Mouse (Mus musculus) heart, embryonic 12.5 days (tissue): ENCODE measurements around the gene Arhgef16. TPM values are rescaled to one million over a fixed set of nuclear protein-coding genes. Genes with fewer than 3 reads are reported as not detected.

Experiments
- ATAC-seq: fragments of 200-750 bp; cut with Nextera tagmentation; 2 replicates; pipeline ENCODE4 v1.8.0; 2017; ENCODE audit warnings: moderate TSS enrichment, moderate library complexity; ENCODE audit not compliant: insufficient number of reproducible peaks, low FRiP score
- H3K27ac ChIP-seq: fragments of 300-500 bp; sonication (generic); 2 replicates; pipeline ENCODE4 v1.5.1; 2016; ENCODE audit warnings: mild to moderate bottlenecking, moderate library complexity; ENCODE audit not compliant: poor library complexity, severe bottlenecking
- H3K27me3 ChIP-seq: fragments of 300-500 bp; sonication (generic); replicated peaks from 2 replicates; pipeline ENCODE4 v1.6.1; 2016; ENCODE audit warnings: mild to moderate bottlenecking, moderate library complexity
- H3K36me3 ChIP-seq: fragments of 300-500 bp; sonication (generic); 2 replicates; pipeline ENCODE4 v1.6.1; 2016; ENCODE audit warnings: mild to moderate bottlenecking, moderate library complexity
- H3K4me1 ChIP-seq: fragments of 300-500 bp; sonication (generic); replicated peaks from 2 replicates; pipeline ENCODE4 v1.6.1; 2016; ENCODE audit warnings: mild to moderate bottlenecking
- H3K4me2 ChIP-seq: fragments of 300-500 bp; sonication (generic); 2 replicates; pipeline ENCODE4 v1.6.1; 2016; ENCODE audit warnings: mild to moderate bottlenecking, moderate library complexity
- H3K4me3 ChIP-seq: fragments of 300-500 bp; sonication (generic); 2 replicates; pipeline ENCODE4 v1.5.1; 2016; ENCODE audit warnings: mild to moderate bottlenecking
- H3K9ac ChIP-seq: fragments of 300-500 bp; sonication (generic); 2 replicates; pipeline ENCODE4 v1.6.1; 2016; ENCODE audit warnings: mild to moderate bottlenecking, moderate library complexity
- H3K9me3 ChIP-seq: fragments of 300-500 bp; sonication (generic); replicated peaks from 2 replicates; pipeline ENCODE4 v1.6.1; 2016; ENCODE audit warnings: mild to moderate bottlenecking, moderate library complexity
- WGBS: fragments of 180-500 bp; shearing (Covaris S2); methylation state at CpG from one replicate; pipeline ENCODE4 v1.1.7; 2016; 5-methylcytosine and 5-hydroxymethylcytosine counted together
- polyA plus RNA-seq: library from polyadenylated mRNA; unstranded; fragments of >200 nt; fragmentation: Nextera tagmentation; extraction: Ambion mirVana; gene quantifications from 2 replicates; pipeline ENCODE4 v1.2.1, GENCODE M21; 2016

The Arhgef16 gene
- polyA plus RNA-seq, 1 experiment from 2014 or later = 1.8 TPM

DNA sequence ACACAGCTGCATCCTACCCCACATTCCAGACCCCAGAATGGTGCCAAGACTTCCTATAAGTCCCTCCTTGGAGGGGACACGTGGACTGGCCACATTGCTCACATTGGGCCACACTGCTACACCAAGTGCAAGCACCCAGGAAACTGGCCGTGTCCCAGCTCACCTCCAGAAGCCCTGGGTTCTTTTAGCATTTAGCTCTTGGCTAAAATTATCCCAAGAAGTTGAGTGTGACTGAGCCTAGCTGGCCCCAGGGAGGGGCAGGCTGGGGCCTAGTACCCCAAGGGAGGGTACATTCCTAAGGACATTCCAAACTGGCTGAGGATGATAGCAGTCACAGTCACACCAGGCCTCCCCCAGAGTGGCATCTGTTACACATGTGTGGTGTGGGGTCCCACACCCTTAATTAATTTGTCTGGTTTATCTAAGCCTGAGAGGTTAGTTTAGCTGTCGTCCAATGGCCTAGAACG, 7.7 kb downstream of the Arhgef16 start:
- H3K4me3 ChIP-seq = no peak overlapping the region
- H3K36me3 ChIP-seq = no peaks in the 10 kb centered on the region
- ATAC-seq = no peak
- H3K4me1 ChIP-seq = peaks cover 27% of the 10 kb centered on the region
- peaks cover 17% of the 10 kb centered on the region for H3K27me3 ChIP-seq
- H3K9ac ChIP-seq = no peak overlapping the region
- H3K27ac ChIP-seq = peak overlapping the region; percentile 30; the same call in 1 of the 2 replicates
- WGBS = 26% methylated on average over 4 of the region's 4 CpGs
- no peaks in the 10 kb centered on the region for H3K9me3 ChIP-seq
- no peak overlapping the region for H3K4me2 ChIP-seq

DNA sequence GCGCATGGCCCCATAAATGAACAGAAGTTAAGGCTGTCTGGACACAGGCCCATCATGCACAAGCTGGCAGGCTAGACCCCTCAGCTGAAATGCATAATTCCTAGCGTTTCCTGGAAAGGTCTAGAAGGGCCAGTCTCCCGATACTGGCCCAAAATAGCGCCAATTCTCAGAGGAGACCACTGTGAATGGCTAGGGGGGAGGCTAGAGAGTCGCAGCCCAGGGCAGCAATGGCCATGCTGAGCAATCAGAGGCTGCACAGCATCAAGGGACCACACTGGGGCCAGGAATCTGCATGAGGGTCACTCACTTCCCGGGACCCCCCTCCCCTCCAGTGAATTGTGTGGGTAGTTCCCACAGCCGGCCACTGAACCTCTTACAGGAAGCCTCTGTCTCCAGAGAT, 17.8 kb downstream of the Arhgef16 start:
- no peak for ATAC-seq
- Histone ChIP-seq H3K36me3 (no peaks in the 10 kb centered on the region), H3K27me3 (0 out of 2 replicates have a peak, but pooled peaks cover 4% of the 10 kb centered on the region)

DNA sequence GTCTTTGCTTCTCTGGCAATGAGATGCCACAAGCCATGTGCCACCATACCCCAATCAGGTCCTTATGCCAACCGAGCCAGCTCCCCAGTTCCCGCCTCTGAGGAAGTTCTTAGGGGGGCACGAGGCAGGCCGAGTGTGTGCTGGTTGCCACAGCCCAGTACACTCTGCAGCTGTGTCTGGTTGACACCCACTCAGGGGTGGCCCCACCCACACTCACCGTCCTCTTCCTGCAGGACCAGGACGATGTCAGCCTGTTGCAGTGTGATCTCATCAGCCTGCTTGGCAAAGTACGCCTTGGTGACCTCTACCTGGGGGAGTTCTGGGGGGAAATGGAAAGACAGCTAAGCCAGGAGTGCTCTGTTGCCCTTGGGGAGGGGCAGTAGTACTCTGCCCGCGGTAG, 22.0 kb downstream of the Arhgef16 start:
- WGBS = 64% methylated on average over 9 of the region's 9 CpGs
- ATAC-seq = no peak
- 0 out of 2 replicates have a peak, but pooled peaks cover 5% of the 10 kb centered on the region for H3K4me1 ChIP-seq
- no peak overlapping the region for H3K9ac ChIP-seq
- no peak overlapping the region for H3K4me2 ChIP-seq
- H3K36me3 ChIP-seq = peaks cover 4% of the 10 kb centered on the region; the same call in 1 of the 2 replicates
- H3K4me3 ChIP-seq = no peak overlapping the region
- no peaks in the 10 kb centered on the region for H3K9me3 ChIP-seq
- no peaks in the 10 kb centered on the region for H3K27me3 ChIP-seq
- no peak overlapping the region for H3K27ac ChIP-seq

More for the DNA sequence above, 17.8 kb downstream of the Arhgef16 start:
- Histone ChIP-seq H3K27ac (no peak overlapping the region), H3K9ac (no peak overlapping the region), H3K4me1 (0 out of 2 replicates have a peak, but pooled peaks cover 5% of the 10 kb centered on the region), H3K4me3 (no peak overlapping the region), H3K4me2 (no peak overlapping the region), H3K9me3 (no peaks in the 10 kb centered on the region)
- WGBS = 67% methylated on average over 7 of the region's 7 CpGs

DNA sequence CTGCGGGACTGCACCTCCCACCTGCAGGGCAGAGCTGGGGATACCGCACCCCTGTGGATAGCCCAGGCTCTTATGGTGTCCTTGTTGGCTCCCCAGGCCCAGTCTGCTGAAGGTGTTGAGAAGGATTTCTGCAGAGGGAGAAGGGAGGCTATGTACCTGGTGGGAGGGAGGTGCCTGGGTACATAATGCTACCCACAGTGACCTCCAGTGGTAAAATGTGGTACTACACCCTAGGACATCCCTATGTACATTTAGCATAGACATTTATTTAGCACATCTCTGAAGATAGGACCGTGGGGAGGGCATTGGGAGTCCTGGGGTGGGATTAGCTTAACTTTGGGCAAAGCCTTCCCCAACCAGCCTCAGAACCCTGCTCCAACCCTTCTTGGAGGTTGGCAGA, 28.5 kb downstream of the Arhgef16 start:
- no peaks in the 10 kb centered on the region for H3K4me1 ChIP-seq
- H3K27ac ChIP-seq = no peak overlapping the region
- peaks cover 5% of the 10 kb centered on the region; the same call in 1 of the 2 replicates for H3K36me3 ChIP-seq
- no peak overlapping the region for H3K4me2 ChIP-seq
- H3K4me3 ChIP-seq = no peak overlapping the region
- H3K9me3 ChIP-seq = no peaks in the 10 kb centered on the region
- ATAC-seq = no peak
- 47% methylated on average over 3 of the region's 3 CpGs for WGBS
- H3K9ac ChIP-seq = no peak overlapping the region
- peaks cover 4% of the 10 kb centered on the region; the same call in 1 of the 2 replicates for H3K27me3 ChIP-seq

DNA sequence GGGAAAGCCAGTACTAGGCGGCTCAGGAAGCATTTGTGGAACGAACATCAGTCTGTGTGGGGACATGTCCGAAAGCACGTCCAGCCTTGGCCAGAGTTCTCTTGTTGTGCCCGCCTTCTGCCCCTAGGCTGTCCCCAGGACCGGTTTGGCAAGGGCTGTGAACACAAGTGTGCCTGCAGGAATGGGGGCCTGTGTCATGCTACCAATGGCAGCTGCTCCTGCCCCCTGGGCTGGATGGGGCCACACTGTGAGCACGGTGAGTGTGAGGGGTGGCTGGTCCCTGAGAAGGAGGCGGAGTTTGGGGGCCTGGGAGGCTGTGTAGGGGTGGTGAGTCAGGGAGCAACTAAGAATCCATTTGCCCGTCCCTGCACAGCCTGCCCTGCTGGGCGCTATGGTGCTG, 32.0 kb downstream of the Arhgef16 start:
- Histone ChIP-seq H3K27me3 (peaks cover 4% of the 10 kb centered on the region; the same call in 1 of the 2 replicates), H3K9ac (no peak overlapping the region), H3K4me3 (no peak overlapping the region), H3K36me3 (peaks cover 2% of the 10 kb centered on the region; the same call in 1 of the 2 replicates), H3K9me3 (no peaks in the 10 kb centered on the region), H3K4me2 (no peak overlapping the region), H3K4me1 (no peaks in the 10 kb centered on the region), H3K27ac (no peak overlapping the region)
- no peak for ATAC-seq
- whole genome bisulfite sequencing = 49% methylated on average over 10 of the region's 10 CpGs

DNA sequence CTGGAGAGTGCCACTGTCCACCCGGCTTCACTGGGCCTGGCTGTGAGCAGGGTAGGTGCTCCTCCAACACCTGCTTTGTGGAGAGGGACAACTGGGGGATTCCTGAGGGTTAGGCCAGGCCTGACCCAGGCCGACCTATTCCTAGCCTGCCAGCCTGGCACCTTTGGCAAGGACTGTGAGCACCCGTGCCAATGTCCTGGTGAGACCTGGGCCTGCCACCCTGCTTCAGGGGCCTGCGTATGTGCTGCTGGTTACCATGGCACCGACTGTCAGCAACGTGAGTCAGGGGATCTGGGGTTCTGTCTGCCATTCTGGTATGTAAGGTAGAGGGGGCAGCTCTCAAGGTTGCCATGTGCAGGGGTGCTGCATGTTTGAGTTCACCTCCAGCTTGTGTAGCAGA, 34.0 kb downstream of the Arhgef16 start:
- Histone ChIP-seq H3K4me1 (no peaks in the 10 kb centered on the region), H3K4me3 (no peak overlapping the region), H3K4me2 (no peak overlapping the region), H3K36me3 (peaks cover 7% of the 10 kb centered on the region), H3K27ac (no peak overlapping the region), H3K9ac (no peak overlapping the region), H3K27me3 (peaks cover 4% of the 10 kb centered on the region; the same call in 1 of the 2 replicates), H3K9me3 (peaks cover 5% of the 10 kb centered on the region; the same call in 1 of the 2 replicates)
- no peak for ATAC-seq
- WGBS = 80% methylated on average over 6 of the region's 6 CpGs

DNA sequence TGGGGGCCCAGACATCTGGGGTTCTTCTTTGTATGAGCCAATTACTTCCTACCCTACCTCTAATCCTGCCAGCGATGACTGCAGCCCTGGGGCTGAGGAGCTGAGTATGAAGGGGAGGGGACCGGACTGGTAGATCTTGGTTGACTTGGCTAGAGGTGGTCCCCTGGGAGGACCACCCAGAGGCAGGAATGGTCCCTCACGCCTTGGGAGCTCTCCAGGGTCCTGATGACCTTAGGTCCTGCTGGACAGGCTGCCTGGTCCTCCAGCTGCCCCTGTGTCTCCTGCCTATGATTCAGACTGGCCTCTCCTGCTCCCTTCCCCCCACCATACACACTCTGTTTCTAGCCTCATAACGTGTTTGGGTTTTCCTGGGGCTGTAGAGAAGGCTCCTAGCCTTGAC, 39.4 kb downstream of the Arhgef16 start:
- H3K9ac ChIP-seq = no peak overlapping the region
- no peak overlapping the region for H3K27ac ChIP-seq
- peaks cover 5% of the 10 kb centered on the region; the same call in 1 of the 2 replicates for H3K9me3 ChIP-seq
- peaks cover 7% of the 10 kb centered on the region for H3K36me3 ChIP-seq
- WGBS = 30% methylated on average over 4 of the region's 4 CpGs
- no peak for ATAC-seq
- no peak overlapping the region for H3K4me3 ChIP-seq
- H3K4me2 ChIP-seq = no peak overlapping the region
- no peaks in the 10 kb centered on the region for H3K27me3 ChIP-seq
- no peaks in the 10 kb centered on the region for H3K4me1 ChIP-seq

DNA sequence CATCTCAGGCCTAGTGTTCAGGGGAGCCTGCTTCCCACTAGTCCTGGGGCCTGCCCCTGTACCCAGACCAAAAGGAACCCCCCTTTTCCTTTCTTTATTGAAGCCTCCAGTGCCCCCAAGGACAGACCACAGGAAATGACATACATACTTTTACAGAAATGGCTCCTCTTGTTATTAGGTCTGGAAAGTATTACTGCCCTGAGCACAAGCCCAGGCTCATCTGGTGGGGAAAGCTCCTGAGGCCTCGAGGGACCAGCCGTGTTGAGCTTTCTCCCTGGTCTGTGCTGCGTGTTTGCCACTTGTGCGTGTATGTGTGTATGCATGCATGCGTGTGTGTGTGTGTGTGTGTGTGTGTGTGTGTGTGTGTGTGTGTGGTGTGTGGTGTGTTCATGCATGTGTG, 40.7 kb downstream of the Arhgef16 start:
- Histone ChIP-seq H3K4me1 (no peaks in the 10 kb centered on the region), H3K4me3 (no peak overlapping the region), H3K27me3 (no peaks in the 10 kb centered on the region), H3K9ac (no peak overlapping the region), H3K27ac (no peak overlapping the region), H3K4me2 (no peak overlapping the region), H3K36me3 (peaks cover 7% of the 10 kb centered on the region), H3K9me3 (peaks cover 5% of the 10 kb centered on the region; the same call in 1 of the 2 replicates)
- no peak for ATAC-seq
- WGBS = 87% methylated on average over 5 of the region's 5 CpGs

DNA sequence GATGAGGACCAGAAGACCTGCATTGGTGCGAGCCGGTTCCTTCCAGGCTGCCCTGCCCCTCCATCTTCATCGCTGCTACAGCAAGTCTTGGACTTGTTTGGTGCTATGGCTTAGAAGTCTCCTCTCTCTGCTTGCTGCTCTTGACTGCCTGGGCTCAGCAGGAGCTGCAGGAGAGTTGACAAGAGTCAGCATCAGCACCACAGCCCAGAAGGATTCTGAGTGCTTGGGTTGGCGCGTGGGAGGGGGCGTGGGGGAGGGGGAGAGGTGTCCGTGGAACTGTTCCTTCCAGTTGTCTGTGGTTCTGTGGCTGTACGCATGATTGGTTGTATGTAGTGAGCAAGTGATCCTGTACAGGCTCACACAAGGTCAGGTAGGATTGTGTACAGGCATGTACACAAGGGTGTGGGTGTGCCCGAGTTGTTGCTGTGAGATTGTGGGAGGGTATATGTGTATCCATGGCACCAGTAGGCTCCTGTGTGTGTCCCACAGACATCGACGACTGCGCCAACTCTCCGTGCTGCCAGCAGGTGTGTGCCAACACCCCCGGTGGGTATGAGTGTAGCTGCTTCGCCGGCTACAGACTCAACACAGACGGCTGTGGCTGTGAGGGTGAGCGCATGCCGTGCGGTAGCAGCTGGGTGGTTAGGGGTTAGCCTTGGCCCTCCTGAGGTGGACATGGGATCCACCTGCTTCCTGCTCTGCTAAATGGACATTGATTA, 48.8 kb downstream of the Arhgef16 start:
- Histone ChIP-seq H3K9ac (no peak overlapping the region), H3K4me2 (no peak overlapping the region), H3K4me1 (no peaks in the 10 kb centered on the region), H3K27me3 (peaks cover 12% of the 10 kb centered on the region; the same call in 1 of the 2 replicates), H3K36me3 (no peaks in the 10 kb centered on the region), H3K9me3 (no peaks in the 10 kb centered on the region), H3K4me3 (no peak overlapping the region), H3K27ac (no peak overlapping the region)
- no peak for ATAC-seq
- 85% methylated on average over 20 of the region's 20 CpGs for WGBS

DNA sequence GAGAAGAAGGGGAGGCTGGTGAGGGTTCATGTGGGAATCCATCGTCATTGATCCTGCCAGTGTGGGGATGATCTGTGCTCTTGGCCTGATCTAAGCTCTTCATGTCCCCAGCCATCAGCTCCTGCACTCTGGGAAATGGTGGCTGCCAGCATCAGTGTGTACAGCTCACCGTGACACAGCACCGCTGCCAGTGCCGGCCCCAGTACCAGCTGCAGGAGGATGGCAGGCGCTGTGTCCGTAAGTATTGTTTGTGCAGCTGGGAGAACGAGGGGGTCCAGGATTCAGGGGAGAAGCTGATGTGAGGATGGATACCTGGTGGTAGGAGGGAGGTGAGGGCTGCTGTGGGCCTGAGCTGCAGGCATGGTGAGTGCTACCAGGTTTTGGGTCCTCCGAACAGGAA, 52.2 kb downstream of the Arhgef16 start:
- Histone ChIP-seq H3K4me3 (no peak overlapping the region), H3K27ac (no peak overlapping the region), H3K4me2 (no peak overlapping the region), H3K9me3 (no peaks in the 10 kb centered on the region), H3K9ac (no peak overlapping the region), H3K4me1 (peaks cover 9% of the 10 kb centered on the region; the same call in 1 of the 2 replicates), H3K36me3 (no peaks in the 10 kb centered on the region), H3K27me3 (peaks cover 12% of the 10 kb centered on the region; the same call in 1 of the 2 replicates)
- WGBS = 75% methylated on average over 8 of the region's 8 CpGs
- no peak for ATAC-seq

DNA sequence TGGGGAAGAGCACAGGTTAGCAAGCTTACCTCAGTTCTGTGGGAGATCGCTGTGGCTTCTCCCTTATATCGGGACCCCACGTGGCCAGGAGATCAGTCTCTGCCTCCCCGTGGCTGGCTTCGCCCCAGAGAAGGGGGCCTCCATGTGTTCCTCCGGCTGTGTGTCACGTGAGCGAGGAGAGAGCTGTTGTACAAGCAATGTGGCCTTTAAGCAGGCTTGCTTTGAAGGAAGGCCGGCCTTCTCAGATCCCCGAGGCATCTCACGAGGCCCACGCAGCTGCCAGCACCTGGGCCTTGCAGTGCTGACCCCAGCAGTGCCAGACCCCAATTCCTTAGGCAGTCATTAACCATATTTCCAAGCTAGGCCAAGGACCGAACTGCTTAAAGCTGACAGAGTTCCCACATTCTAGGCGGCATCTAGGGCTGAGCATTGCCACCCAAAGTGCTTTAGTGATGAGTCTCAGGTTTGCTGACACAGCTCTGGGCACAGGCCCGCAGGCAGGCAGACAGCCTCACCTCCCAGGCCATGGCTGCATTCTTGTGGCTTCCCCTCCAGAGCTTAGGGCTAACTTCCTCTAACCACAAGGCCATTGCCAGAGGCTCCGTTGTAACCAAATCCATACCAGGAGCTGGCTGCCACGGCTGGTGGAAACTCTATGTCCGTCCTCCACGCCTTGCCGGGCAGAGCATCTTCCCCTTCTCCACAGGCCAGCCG, 53.2 kb downstream of the Arhgef16 start:
- Histone ChIP-seq H3K4me2 (no peak overlapping the region), H3K27me3 (peaks cover 12% of the 10 kb centered on the region; the same call in 1 of the 2 replicates), H3K36me3 (no peaks in the 10 kb centered on the region), H3K4me3 (no peak overlapping the region), H3K27ac (no peak overlapping the region), H3K9me3 (no peaks in the 10 kb centered on the region), H3K9ac (no peak overlapping the region), H3K4me1 (peaks cover 9% of the 10 kb centered on the region; the same call in 1 of the 2 replicates)
- ATAC-seq = no peak
- WGBS = 77% methylated on average over 21 of the region's 21 CpGs
